Mouse (Mus musculus) urinary bladder, postnatal 10 days (tissue): Measurements from ENCODE around the gene Caskin2.

Source experiments
- DNase-seq: peaks from one replicate; pipeline ENCODE4 v3.0.0; 2022; ENCODE audit warnings: low spot score

The Caskin2 gene

DNA sequence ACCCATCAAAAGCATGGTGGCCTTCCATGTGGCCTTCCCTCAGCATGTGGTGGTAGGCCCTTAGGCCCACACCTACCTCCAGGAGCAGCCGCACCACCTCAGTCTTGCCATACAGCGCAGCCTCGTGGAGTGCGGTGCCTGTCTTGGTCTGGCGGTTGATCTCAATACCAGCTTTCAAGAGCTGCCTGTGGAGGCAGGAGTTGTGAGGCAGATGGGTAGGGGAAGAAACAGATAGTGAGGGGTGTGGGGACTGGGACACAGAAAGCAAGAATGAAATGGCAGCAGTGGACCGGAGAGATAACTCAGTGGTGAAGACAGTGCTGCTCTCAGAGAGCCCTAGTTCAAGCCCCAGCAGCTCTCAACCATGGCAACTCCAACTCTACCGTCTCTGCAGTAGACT lies 8.4 kb downstream of the Caskin2 start:
- no peak for DNase-seq

DNA sequence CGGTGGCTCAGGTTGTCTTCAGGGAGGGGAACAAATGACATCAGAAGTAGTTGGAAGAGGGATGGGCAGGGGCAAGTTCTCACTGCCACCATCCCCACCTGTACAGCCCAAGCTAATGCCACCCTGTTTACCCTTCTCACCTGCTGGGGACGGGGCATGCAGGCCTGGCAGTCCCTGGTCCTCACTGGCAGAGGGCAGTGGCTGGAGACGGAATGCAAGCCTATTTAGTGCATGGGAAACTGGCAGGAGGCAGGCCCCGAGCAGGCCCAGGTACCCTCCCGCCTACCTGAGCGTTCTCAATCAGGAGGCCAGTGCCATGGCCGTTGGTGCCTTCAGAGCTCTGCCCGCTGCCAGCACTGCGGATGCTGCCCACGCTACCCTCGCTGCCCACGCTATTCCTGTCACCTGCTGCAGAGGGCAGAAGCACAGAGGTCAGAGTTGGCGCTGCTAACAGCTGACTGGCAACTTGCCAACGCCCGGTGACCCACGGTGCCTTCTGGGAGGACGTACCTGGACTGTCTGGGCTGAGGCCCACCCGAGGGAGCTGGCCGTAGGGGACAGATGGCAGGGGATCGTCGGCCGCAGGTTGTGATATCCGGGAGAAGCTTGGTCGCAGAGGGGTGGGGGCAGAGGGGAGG lies 10.2 kb downstream of the Caskin2 start:
- DNase-seq: no peak

DNA sequence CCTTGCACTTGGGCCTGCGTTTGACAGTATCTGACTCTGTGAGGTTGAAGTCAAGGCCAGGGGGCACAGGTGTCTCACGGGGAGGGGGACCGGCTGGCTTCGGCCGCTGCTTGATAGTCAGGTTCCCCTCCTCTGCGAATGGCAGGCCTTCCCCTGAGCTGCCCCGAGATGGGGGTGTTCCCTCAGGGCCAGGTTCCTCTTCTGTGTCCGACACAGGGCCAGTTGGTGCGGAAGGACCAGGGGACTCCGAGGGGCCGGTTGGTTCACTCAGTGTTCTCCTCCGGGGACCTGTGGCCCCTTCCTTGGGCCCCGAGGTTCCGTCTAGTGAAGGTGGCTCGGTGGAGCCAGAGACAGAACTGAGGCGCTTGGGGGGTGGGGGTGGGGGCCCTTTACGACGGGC lies 12.5 kb downstream of the Caskin2 start:
- no peak for DNase-seq

DNA sequence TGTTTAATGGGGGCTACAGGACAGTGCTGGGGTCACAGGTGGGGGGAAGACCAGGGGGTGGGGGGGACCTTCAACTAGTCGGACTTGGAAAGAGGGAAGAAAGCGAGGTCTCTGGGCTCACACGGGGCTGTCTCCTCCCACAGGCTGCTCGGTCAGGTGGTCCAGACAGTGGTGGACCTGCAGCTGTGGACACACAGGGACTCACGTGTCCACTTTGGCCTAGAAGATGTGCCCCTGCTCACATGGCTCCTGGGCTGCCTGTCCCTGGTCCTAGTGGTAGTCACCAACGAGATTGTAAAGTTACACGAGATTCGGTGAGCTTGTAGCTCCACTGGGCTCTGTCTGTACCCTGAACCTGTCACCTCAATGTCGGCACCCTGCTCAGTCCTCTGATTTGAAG lies 15.8 kb downstream of the Caskin2 start:
- no peak for DNase-seq

DNA sequence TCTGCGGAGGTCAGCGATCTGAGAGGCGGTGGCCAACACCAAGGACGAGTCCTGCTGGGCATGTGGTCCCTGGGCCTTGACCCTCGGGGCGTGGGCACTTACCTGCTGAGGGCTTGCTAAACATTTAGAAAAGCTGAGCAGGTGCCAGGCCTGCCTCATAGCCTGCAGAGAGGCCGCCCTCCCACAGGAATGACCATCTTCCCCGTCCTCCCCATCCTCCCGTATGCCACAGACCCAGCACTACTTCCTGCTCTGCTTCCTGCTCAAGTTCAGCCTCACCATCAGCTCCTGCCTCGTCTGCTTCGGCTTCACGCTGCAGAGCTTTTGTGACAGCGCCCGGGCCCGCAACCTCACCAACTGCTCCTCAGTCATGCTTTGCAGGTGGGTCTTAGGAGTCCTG lies 16.5 kb downstream of the Caskin2 start:
- DNase-seq: no peak

DNA sequence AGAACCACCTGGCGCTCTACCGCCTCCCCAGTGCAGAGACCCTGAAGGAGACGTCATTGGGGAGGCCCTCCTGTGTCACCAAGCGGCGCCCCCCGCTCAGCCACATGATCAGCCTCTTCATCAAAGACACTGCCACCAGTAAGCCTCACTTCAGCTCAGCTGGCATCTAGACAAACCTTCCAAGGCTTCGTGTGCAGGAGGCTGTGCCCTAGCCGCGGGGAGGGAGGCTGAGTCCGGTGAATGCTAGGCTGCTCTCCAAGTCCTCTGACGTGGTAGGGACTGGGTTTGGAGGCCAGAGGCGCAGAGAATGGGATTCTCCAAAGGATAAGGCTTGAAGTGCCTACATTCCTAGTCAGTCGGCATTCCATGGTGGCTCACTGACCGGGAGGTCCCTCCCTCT lies 21.1 kb downstream of the Caskin2 start:
- no peak for DNase-seq

DNA sequence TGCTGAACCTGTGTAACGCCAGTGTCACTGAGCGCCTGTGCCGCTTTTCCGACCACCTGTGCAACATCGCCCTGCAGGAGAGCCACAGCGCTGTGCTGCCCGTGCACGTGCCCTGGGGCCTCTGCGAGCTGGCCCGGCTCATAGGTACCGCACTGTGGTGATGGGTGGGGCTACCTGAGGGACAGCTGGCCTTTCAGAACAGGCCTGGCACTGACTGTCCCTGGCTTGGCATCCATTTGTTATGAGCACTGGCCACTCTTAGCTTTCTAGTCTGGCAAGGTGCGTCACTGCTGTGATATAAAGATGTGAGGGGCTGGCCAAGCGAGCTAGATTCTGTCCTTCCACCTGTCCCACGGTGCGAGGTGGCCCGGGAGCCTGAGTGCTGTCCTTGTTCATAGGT lies 21.5 kb downstream of the Caskin2 start:
- DNase-seq: peak; percentile 8

DNA sequence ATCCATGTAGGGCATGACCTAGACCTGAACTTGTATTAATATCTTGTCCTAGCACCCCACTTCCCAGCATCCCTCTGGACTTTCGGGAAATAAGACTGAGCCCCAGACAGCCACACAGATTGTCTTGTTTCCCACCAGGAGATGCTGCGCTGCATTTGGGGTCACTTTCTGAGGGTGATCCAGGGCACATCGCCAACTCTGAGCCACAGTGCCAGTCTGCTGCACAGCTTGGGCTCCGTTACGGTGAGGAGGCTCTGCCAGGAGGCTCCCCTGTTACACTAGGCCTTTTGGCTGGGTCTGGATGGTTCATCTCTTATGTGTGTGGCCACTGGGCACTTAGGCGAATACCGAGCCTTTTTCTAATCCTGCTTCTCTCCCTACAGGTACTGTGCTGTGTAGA lies 23.7 kb downstream of the Caskin2 start:
- DNase-seq: no peak

DNA sequence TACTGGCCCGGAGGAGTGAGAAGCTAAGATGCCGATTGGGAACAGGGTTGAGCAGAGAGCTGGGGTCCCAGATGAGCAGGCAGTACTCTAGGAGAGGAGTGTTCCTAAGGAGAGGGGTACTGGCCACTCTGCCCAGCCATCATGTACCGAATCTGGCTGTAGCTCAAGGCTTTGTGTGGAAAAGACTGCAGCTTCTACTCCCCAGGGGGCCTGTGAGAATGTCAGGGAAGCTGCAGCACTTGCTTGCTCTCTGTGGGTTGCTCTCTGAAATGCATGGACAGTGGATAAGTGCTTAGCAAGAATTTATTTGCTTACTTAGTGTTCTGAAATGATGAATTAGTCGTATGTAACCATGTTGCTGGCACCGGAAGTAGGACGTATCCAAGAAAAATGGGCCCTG lies 27.0 kb downstream of the Caskin2 start:
- DNase-seq: no peak

DNA sequence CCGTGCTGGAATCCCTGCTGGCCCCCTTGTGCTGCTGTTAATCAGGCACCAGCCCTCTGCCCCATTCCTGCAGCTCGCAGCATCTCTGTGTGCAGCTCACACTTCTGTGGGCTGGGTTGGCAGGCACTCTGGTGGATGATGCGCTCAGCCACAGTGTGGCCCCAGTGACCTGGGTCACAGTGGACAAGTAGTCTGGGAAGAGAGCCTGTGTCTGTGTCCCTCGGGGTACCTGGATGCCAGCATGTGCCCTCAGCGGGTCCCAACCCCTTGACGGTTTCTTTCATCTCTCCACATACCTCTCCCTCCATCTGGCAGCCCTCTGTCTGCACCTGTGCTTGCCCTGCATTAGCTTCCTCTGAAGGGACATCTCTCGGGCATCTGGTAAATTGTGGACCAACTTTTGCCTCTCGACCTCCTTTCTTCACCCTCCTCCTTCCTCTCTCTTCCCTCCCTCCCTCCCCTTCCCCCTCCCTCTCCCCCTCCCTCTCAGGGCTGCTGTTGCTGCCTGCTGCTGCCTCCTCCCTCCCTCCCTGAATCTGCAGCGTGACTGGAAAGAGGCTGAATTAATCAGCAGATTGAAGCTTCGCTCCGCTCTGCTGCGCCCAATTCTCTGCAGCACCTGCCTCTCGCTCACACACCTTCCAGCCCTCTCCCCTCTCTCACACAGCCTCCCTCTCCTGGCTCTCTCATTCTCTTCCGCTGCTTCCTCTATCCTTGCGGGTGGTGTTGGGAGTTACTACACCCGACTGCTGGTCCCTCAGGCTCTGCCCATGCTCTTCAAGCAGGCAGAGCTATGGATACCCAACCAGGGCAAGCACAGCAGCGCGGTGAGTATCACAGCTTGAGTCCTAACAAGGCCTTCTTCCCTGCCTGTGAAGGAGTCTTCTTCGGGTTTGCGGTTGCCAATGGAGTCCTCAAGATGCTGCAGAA lies 33.0 kb downstream of the Caskin2 start:
- no peak for DNase-seq

DNA sequence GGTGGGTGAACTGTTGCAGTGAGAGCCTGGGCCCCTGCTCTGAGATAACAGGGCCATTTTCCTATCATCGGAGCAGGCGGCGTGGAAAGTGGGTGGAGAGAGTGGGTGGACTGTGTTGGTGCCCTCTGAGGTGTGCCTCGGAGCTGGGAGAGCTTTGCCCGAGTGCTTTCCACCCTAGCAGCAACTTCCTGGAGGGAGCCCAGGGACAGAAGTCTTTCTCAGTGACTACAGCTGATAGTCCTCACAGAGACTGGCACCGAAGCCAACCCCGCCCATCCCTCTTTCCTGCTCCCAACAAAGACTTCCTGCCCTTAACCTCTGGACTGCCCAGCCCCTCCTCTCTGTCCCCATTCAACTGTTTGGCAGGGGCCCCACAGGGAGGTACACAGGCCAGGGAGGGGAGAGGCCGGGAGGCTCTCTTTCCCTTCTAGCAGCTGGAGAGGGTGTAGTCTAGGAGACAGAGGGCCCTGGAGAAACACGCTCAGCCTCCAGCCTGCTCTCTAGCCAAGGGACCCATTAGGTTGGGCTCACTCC lies 34.3 kb downstream of the Caskin2 start:
- DNase-seq: no peak

DNA sequence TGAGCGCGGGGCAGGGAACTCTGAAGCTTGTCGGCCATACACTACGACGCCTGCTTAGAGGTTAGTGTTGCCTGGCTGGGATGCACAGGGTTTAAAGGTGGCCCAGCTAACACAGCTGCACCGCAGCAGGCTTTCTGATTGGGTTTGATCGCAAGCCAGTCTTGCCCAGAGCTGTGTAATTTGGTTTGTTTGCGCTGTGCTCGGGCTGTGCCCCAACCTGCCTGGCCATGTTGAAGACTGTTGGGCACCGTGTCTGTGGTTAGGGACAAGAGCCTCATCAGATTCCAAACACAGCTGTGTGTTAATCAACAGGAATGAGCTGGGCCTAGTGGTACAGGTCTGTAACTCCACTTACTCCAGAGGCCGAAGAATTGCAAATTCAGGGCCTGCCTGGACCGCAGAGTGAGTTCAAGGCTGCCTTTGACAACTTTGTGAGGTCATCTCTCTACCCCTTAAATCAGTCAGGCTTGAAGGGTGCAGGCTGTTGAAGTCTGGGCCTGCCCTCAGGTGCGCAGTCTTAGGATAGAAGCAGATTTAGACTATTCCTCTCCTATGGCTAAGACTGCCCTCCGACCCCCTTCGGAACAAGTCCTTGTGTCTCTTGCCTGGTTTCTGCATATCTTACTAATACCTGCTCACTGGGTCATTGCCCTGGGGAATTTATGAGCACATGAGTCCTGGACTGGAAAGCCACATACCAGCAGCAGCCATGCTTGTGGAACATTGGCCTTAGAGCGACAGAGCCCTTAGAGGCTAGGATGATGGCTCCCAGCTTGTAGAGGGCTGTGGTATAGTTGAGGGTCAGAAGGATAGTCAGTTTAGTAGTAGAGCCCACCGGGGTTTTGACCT lies 35.7 kb downstream of the Caskin2 start:
- no peak for DNase-seq

DNA sequence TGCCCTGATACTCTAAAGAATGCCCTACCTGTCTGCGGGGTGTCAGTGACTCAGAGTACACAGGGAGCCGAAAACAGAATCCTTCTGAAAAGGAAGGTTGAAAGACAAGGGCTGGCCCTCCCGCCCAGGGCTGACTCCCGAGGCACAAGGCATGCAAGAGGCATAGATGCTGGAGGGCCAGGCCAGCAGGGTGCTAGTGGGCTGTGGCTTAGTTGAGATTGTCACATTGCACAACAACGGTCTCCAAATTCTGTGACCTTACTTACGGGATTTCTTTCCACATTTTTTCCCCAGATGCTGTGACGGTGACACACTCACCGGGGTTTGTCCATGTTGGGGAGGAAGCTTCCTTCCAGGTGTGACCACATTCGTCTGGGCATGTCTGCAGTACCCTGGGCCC lies 36.5 kb downstream of the Caskin2 start:
- no peak for DNase-seq

DNA sequence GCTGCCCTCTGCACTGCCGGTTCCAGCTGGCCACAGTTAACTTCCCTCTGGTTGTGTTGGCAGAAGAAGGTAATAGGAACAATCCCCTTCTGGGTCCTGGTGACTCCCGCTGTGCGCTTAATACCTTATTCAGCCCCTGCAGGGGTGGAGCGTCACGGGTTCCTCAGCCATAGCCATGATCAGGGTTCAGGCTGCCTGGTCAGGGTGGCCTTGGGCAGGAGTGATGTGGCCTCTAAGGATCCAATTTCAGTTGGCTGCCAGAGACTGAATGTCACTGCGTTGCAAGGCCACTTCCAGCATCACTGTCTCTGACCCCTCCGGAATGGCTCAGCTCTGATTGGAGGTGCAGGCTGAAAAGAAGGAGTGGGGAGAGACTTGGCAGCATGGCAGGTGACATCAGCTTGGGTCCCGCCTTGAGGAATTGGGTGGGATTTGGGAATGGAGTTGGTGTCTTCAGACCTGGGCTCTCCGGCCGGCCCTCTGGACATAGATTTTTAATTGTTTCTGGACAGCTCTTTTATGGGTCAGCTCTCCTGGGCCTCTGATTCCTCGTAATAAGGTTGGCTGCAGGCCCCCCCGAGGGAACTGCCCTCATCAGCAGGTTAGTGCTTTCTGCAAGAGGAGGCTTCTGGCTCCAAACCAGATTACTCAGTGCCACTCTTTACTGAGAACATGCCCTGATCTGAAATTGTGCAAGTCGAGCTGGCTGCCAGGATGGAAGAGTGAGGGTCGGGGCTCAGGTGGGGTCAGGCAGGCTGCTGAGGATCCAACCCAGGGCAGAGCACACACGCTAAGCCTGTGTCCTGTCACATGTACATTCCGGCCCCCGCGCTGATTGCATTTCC lies 37.4 kb downstream of the Caskin2 start:
- DNase-seq: no peak

DNA sequence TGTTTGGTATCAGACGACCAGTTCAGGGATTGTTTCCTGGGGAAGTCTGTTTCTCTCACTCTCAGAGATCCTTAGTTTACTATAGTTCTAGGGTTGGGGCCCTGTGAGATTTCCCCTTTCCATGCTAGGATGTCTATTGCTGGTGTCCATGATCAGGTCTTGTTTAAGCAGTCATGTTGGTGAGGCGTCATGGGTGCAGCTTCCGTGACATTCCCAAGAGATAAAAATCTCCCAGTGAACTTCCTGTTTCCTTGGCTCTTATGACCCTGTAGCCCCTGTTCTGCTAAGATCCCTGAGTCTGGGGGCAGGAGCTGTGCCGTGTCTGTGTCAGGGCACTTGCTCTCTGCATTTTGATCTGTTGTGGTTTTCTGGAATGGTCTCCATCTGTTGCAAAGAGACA lies 38.8 kb downstream of the Caskin2 start:
- no peak for DNase-seq

DNA sequence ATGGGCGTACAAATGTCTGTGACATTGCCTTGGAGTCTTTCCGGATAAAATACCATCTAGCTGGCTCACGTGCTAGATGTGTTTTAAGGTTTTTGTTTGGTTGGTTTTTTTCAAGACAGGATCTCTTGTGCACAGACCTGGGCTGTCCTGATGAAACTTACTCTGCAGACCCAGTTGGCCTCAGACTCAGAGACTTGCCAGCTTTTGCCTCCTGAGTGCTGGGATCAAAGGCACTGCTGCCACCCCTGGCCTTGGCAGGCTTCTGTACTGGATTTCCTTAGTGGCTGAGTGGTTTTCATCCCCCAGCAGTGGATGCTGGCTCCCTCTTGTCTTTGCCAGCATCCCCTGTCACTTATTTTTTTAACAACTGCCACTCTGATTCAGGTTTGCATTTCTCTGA lies 44.5 kb downstream of the Caskin2 start:
- DNase-seq: no peak

DNA sequence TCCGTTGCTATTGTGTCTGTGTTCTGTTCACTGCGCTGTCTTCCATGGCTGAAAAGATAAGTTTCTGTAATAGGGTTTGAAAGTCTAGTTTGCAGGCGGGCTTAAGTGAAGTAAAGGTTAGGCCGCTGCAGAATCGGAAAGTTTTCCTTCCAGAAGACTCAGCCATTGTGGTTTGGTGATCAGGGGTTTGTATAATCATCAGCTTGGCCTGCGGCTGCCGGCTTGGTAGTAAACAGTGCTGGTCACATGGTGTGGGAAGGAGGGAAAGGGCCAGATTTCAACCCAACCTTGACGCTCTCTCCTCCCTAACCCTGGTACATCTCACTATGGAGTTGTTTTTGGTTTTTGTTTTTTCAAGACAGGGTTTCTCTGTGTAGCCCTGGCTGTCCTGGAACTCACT lies 46.5 kb downstream of the Caskin2 start:
- DNase-seq: no peak

DNA sequence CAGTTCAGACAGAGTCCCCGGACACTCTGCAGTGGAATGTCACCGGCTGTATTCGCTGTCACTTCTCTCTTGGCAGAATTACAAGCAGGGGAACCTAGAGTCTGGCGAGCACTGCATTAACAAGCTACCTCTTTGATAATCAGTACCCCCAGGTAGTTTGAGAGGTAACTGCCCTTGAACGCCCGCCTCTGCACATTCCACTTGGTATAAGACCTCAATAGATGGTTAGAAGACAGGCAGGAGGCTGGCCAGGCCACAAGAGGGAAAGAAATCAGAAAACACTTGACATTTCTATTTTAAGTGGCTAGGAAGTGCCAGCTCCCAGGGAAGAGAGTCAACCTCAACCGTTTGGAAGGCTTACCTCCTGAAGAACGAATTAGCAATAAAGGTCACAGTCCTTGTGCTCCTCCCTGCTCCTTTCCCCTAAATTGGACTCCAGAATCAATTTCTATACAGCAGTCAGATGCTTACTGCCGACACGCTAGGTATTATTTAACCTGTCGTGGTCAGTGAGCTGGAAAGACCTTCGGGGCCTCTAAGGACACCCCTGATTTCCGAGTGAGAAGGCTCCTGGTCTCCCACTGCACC lies 47.0 kb downstream of the Caskin2 start:
- DNase-seq: no peak

DNA sequence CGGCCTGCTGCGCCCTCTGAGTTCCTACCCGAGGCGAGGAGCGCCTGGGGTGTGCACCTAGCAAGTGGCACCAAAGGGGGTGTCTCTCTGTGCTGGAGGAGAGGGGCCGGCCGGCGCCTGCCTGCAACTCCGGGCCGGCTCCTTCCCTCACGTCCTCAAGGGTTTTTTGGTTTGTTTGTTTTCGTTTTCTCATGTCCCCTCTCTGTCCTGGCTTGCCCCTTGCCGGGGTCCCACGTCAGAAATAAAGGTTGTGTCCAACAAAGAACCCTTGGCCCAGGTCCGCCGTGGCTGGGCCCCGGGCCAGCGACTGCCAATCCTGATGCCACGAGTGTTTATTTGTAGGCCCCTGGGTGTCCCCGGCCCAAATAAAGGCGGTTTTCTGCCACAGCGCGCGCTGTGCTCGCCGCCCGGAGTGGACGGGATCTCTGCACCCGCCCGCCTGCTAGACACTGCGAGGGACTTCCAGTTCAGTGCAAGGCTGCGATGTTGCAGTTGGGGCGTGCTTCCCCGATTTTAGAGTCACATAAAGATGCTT lies 47.8 kb downstream of the Caskin2 start:
- DNase-seq: no peak

DNA sequence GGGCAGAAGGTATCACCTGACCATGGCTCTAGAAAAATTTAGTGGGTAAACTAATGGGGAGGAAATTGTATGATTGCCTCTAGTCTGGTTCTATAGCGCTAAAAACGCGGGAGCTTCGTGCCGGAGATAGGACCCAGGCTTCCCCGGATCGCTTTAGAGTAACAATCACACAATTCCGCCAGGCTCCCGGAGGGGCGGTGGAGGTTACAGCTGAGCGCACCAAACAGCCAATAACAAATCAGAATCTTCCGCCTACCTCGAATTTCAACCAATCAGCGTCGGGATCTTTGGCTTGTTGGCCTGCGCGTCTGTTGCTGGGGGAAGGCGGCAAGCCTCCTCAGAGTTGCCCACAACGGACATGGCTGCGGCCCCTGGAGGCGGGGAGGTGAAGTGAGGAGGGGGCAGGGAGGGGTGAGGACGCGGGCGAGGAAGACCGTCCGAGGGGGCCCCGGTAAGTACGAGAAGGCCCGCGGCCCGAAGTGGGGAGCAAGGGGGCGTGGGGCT lies 48.3 kb downstream of the Caskin2 start, which contains the start of gene Tmem94:
Gene Tmem94, plus strand, starts transcription at position 331 of the 504 bp plus-strand sequence.
- DNase-seq: peak; percentile 77

DNA sequence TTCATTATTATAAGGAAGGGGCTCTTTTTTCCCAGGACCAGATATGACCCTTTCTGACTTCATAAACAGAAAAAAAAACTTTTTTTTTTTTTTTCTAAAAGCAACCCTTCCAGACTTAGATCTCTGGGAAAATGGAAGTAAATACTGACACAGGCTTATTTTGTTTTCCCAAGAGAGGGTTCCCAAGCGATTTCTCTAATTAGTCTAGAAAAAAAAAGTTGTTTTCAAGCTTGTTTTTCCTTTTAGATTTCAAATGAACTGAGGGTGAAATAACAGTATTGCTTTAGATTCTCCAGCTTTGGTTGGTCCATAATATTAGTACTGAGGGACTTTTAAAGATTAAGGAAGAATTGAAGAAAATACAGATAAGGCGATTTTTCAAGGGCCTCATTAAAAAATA lies 48.7 kb downstream of the Caskin2 start:
- DNase-seq: no peak
